Mouse (Mus musculus): ENCODE results near the gene Spink4.

Gene Spink4

GRCm38 (mm10) chr4:40895118-40895517 is 24.7 kb upstream of the Spink4 start:
- Histone ChIP-seq H3K36me3 (ENCODE audit: insufficient read depth, low read length) (no peaks in the 10 kb centered on the region), H3K4me3 (replicated peaks; ENCODE audit: low read length) (no peak overlapping the region)
- TF ChIP-seq POU5F1 (IDR thresholded peaks at IDR 0.05; ENCODE audit: borderline replicate concordance, low read length): no peak

GRCm38 (mm10) chr4:40895646-40896045 is 24.2 kb upstream of the Spink4 start:
- H3K9me3 ChIP-seq (ENCODE audit: low read length): peaks cover 14% of the 10 kb centered on the region
- H3K4me1 ChIP-seq (replicated peaks; ENCODE audit: low read depth, low read length): peaks cover 44% of the 10 kb centered on the region
- H3K4me3 ChIP-seq (replicated peaks; ENCODE audit: low read length): no peak overlapping the region
- H3K27me3 ChIP-seq (ENCODE audit: insufficient read depth, low read length): no peaks in the 10 kb centered on the region
- peaks cover 2% of the 10 kb centered on the region; the same call in 1 of the 2 replicates for H3K36me3 ChIP-seq (ENCODE audit: insufficient read depth, low read length)
- no peak for TF ChIP-seq NANOG (IDR thresholded peaks at IDR 0.05; ENCODE audit: borderline replicate concordance, low read length)
- no peak for TF ChIP-seq POU5F1 (IDR thresholded peaks at IDR 0.05; ENCODE audit: borderline replicate concordance, low read length)
- TF ChIP-seq CTCF (conservative IDR thresholded peaks at IDR 0.05; ENCODE audit: low read length): peak; percentile 44

More at GRCm38 (mm10) chr4:40895118-40895517, 24.7 kb upstream of the Spink4 start:
- Histone ChIP-seq H3K27me3 (ENCODE audit: insufficient read depth, low read length) (no peaks in the 10 kb centered on the region), H3K9me3 (ENCODE audit: low read length) (peaks cover 9% of the 10 kb centered on the region), H3K4me1 (replicated peaks; ENCODE audit: low read depth, low read length) (peaks cover 44% of the 10 kb centered on the region)

- Histone ChIP-seq H3K4me3 (replicated peaks; ENCODE audit: low read length) (no peak overlapping the region), H3K36me3 (ENCODE audit: insufficient read depth, low read length) (peaks cover 5% of the 10 kb centered on the region; the same call in 1 of the 2 replicates), H3K27me3 (ENCODE audit: insufficient read depth, low read length) (no peaks in the 10 kb centered on the region), H3K9me3 (ENCODE audit: low read length) (peaks cover 19% of the 10 kb centered on the region), H3K4me1 (replicated peaks; ENCODE audit: low read depth, low read length) (peaks cover 57% of the 10 kb centered on the region)
- TF ChIP-seq NANOG (IDR thresholded peaks at IDR 0.05; ENCODE audit: borderline replicate concordance, low read length) (no peak), POU5F1 (IDR thresholded peaks at IDR 0.05; ENCODE audit: borderline replicate concordance, low read length) (no peak), CTCF (conservative IDR thresholded peaks at IDR 0.05; ENCODE audit: low read length) (no peak)
Observed at GRCm38 (mm10) chr4:40898476-40899044, 21.3 kb upstream of the Spink4 start.

DNA sequence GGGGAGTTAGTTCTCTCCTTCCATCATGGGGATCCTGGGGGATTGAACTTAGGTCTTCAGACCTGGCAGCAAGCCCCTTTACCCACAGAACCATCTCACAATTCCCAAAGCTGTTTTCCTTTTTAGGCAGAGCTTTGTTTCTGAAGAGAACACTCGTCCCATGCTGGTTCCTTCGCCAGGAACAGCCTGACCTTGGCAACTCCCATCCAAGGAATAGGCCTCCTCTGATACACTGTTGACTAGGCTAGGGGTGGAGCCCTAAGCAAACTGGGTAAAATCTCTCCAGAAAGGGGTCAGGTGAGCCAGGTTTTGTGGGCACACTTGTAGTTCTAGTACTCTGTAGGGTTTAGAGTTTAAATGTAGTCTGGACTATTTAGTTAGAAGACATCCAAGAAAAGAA is 20.6 kb upstream of the Spink4 start:
- TF ChIP-seq POU5F1 (IDR thresholded peaks at IDR 0.05; ENCODE audit: borderline replicate concordance, low read length): no peak
- no peak for TF ChIP-seq CTCF (conservative IDR thresholded peaks at IDR 0.05; ENCODE audit: low read length)
- TF ChIP-seq NANOG (IDR thresholded peaks at IDR 0.05; ENCODE audit: borderline replicate concordance, low read length): no peak
- no peaks in the 10 kb centered on the region for H3K27me3 ChIP-seq (ENCODE audit: insufficient read depth, low read length)
- peaks cover 60% of the 10 kb centered on the region for H3K4me1 ChIP-seq (replicated peaks; ENCODE audit: low read depth, low read length)
- H3K36me3 ChIP-seq (ENCODE audit: insufficient read depth, low read length): peaks cover 5% of the 10 kb centered on the region; the same call in 1 of the 2 replicates
- no peak overlapping the region for H3K4me3 ChIP-seq (replicated peaks; ENCODE audit: low read length)
- H3K9me3 ChIP-seq (ENCODE audit: low read length): peaks cover 19% of the 10 kb centered on the region

DNA sequence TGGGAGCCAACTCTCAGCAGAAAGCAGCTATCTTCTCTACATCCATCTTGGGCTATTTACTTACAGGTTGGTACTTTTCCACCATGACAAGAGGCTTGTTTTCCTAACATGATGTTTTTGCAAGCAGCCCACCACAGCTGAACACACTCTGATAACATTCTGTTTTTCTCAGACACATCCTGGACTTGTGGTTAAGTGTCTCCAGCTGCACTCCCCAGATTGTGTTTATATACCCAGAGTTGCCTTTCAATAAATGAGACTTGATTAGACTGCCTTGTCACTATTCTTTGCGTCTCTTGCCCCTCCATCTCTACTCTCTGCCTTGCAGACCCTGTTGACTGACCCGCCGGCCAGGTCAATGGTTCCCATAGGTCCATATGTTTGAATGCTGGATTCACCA is 19.8 kb upstream of the Spink4 start:
- TF ChIP-seq POU5F1 (IDR thresholded peaks at IDR 0.05; ENCODE audit: borderline replicate concordance, low read length): no peak
- TF ChIP-seq NANOG (IDR thresholded peaks at IDR 0.05; ENCODE audit: borderline replicate concordance, low read length): no peak
- TF ChIP-seq CTCF (conservative IDR thresholded peaks at IDR 0.05; ENCODE audit: low read length): no peak
- H3K4me1 ChIP-seq (replicated peaks; ENCODE audit: low read depth, low read length): peaks cover 66% of the 10 kb centered on the region
- no peaks in the 10 kb centered on the region for H3K27me3 ChIP-seq (ENCODE audit: insufficient read depth, low read length)
- peaks cover 19% of the 10 kb centered on the region for H3K9me3 ChIP-seq (ENCODE audit: low read length)
- H3K36me3 ChIP-seq (ENCODE audit: insufficient read depth, low read length): peaks cover 5% of the 10 kb centered on the region; the same call in 1 of the 2 replicates
- no peak overlapping the region for H3K4me3 ChIP-seq (replicated peaks; ENCODE audit: low read length)

DNA sequence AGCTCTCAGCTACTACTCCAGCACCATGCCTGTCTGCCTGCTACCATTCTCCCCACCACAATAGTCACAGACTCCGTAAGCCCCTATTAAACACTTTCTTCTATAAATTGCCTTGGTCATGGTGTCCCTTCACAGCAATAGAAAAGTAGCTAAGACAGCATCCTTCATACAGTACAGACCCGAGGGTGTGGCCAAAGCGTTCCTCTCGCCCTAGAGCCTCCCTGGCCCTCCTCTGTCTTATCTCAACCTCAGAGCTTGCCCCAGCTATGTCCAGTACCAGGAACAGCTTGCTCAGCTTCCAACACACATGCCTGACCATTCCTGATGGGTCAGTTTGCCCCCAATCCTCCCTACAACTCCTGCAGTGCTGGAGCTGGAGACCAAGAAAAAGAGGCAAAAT is 19.2 kb upstream of the Spink4 start:
- Histone ChIP-seq H3K36me3 (ENCODE audit: insufficient read depth, low read length) (peaks cover 5% of the 10 kb centered on the region; the same call in 1 of the 2 replicates), H3K9me3 (ENCODE audit: low read length) (peaks cover 19% of the 10 kb centered on the region), H3K4me3 (replicated peaks; ENCODE audit: low read length) (no peak overlapping the region), H3K27me3 (ENCODE audit: insufficient read depth, low read length) (no peaks in the 10 kb centered on the region), H3K4me1 (replicated peaks; ENCODE audit: low read depth, low read length) (peaks cover 63% of the 10 kb centered on the region)
- TF ChIP-seq CTCF (conservative IDR thresholded peaks at IDR 0.05; ENCODE audit: low read length): no peak
- no peak for TF ChIP-seq NANOG (IDR thresholded peaks at IDR 0.05; ENCODE audit: borderline replicate concordance, low read length)
- TF ChIP-seq POU5F1 (IDR thresholded peaks at IDR 0.05; ENCODE audit: borderline replicate concordance, low read length): no peak

GRCm38 (mm10) chr4:40906298-40906697 is 13.6 kb upstream of the Spink4 start:
- TF ChIP-seq POU5F1 (IDR thresholded peaks at IDR 0.05; ENCODE audit: borderline replicate concordance, low read length) (no peak), NANOG (IDR thresholded peaks at IDR 0.05; ENCODE audit: borderline replicate concordance, low read length) (no peak), CTCF (conservative IDR thresholded peaks at IDR 0.05; ENCODE audit: low read length) (peak; percentile 35)

DNA sequence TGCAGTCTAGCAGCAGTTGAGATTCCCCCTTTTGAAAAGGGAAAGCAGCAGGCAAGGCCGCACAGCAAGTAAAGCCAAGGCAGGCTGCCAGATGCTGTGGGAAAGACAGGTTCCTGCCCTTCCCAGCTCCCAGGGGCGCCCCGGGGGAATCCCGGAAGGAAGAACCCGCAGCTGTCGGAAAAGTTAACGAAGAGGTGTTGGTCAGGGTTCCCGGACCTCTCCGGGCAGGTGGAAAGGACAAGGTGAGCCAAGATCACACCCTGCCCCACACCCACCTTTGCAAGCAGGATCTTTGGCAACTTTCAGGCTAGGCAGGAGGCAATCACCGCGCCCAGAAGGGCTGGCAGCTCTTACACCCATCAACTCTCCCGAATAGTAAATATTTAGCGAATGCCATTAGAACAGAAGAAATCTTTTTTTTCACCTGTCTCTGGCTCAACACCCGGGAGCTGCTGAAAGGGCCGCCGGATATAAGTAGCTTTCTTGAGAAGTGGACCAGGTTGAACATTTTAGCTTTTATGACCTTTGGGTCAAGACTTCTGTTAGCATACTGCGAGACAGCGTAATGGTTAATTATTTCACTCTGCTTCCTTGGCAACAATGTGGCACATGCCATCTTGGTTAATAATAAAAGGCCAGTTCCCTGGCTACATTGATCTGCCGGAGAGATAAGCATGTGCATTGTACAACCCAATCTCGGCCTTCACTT is 11.4 kb upstream of the Spink4 start:
- peak overlapping the region; percentile 71 for H3K4me3 ChIP-seq (replicated peaks; ENCODE audit: low read length)
- H3K36me3 ChIP-seq (ENCODE audit: insufficient read depth, low read length): no peaks in the 10 kb centered on the region

More at GRCm38 (mm10) chr4:40906298-40906697, 13.6 kb upstream of the Spink4 start:
- Histone ChIP-seq H3K4me1 (replicated peaks; ENCODE audit: low read depth, low read length) (peaks cover 71% of the 10 kb centered on the region), H3K27me3 (ENCODE audit: insufficient read depth, low read length) (no peaks in the 10 kb centered on the region), H3K9me3 (ENCODE audit: low read length) (no peaks in the 10 kb centered on the region), H3K36me3 (ENCODE audit: insufficient read depth, low read length) (no peaks in the 10 kb centered on the region), H3K4me3 (replicated peaks; ENCODE audit: low read length) (no peak overlapping the region)

More for the DNA sequence above, 11.4 kb upstream of the Spink4 start:
- Histone ChIP-seq H3K27me3 (ENCODE audit: insufficient read depth, low read length) (no peaks in the 10 kb centered on the region), H3K4me1 (replicated peaks; ENCODE audit: low read depth, low read length) (peaks cover 56% of the 10 kb centered on the region), H3K9me3 (ENCODE audit: low read length) (no peaks in the 10 kb centered on the region)
- TF ChIP-seq CTCF (conservative IDR thresholded peaks at IDR 0.05; ENCODE audit: low read length): no peak

All from E14TG2a.4 (cell line).